Mouse (Mus musculus) hematopoietic stem cell, adult 5-6 weeks (primary cell): Measurements from ENCODE around the gene Dtnb. TPM values are rescaled to one million over a fixed set of nuclear protein-coding genes. Genes with fewer than 3 reads are reported as not detected.

Experiments
- ATAC-seq, 2 experiments: fragments of 125-278 bp in 1 of 2; replicated peaks in 1 of 2; 2 replicates each; pipeline ENCODE4 v1.8.0; 2016 to 2017; ENCODE audit warnings: inconsistent platforms in 2 of 2, mild to moderate bottlenecking in 2 of 2, moderate number of reproducible peaks in 2 of 2, low read depth in 1 of 2, moderate TSS enrichment in 1 of 2; ENCODE audit not compliant: low FRiP score in 2 of 2, poor library complexity in 2 of 2, severe bottlenecking in 2 of 2, insufficient read depth in 1 of 2, low TSS enrichment in 1 of 2
- total RNA-seq: library from RNA; stranded (forward); fragments of 172-1452, 232-1000 nt; gene quantifications from 2 replicates; pipeline ENCODE4 v1.2.3, GENCODE M21; 2017

Dtnb gene
- total RNA-seq, 1 experiment from 2014 or later = 26.0 TPM

DNA sequence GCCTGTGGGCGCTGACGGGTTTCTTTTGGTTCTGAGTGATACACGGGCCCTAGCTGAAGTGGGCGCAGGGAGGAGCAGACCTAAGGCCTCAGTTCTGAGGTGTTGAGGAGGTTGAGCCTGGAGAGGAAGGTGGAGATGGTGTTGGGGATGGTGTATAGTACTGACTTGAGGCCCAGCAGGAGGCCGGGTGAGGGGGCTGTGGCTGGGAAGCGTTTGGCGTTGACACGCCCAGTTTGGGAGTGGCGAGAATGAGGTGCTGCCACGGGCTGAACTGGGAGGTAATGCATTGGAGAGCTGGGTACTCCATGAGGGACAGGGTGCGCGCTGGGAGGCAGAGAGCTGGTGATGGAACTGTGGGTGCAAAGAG lies 253.5 kb downstream of the Dtnb start:
- no peak for ATAC-seq

DNA sequence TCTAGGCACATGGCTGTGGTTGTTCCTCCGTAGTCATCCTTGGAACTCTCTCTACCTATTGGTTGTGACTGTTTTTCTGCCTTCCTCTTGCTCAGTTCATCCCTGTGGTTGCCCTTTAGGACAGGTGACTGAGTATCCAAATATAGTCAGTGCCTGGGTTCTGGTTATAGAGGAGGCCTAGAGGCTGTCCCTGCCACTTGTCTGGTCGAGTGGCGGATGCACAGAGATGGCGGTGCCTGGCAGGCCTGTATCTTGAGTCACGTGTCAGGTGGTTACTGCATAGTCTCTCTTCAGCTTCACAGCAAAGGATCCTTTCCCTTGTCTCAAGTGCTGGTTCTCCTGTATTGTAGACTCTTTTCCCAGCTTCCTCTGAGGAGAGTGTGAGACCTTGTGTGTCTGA lies 255.6 kb downstream of the Dtnb start:
- no peak for ATAC-seq

Other genes starting within 250 kb of the Dtnb start
- 4.7 and 5.4 TPM in 2 replicates for gene Kif3c, start 207.2 kb upstream of the Dtnb start, total RNA-seq
- 44.6 and 50.8 TPM in 2 replicates for gene Asxl2, start 145.5 kb upstream of the Dtnb start, total RNA-seq
- 25.2 and 35.0 TPM in 2 replicates for gene Dnmt3a, start 233.6 kb downstream of the Dtnb start, total RNA-seq